Mouse (Mus musculus) erythroblast, embryonic 14.5 days (primary cell): ENCODE results near the gene Hoxb7. TPM values are rescaled to one million over a fixed set of nuclear protein-coding genes. Genes with fewer than 3 reads are reported as not detected.

Experiments used
- H3K27me3 ChIP-seq: 2 replicates; pipeline ENCODE4 v1.6.1; 2012; ENCODE audit warnings: inconsistent platforms; ENCODE audit not compliant: control insufficient read depth
- H3K36me3 ChIP-seq: 2 replicates; pipeline ENCODE4 v1.6.1; 2012; ENCODE audit warnings: mild to moderate bottlenecking, inconsistent platforms; ENCODE audit not compliant: control insufficient read depth
- H3K4me1 ChIP-seq: 2 replicates; pipeline ENCODE4 v1.6.1; 2012; ENCODE audit warnings: inconsistent platforms; ENCODE audit not compliant: control insufficient read depth
- H3K4me3 ChIP-seq: replicated peaks from 2 replicates; pipeline ENCODE3; 2012; ENCODE audit warnings: moderate library complexity, mild to moderate bottlenecking, inconsistent platforms
- H3K9me3 ChIP-seq: 2 replicates; pipeline ENCODE4 v1.6.1; 2012; ENCODE audit warnings: low read length, inconsistent platforms, mixed read lengths; ENCODE audit not compliant: control insufficient read depth
- GATA1 ChIP-seq: IDR thresholded peaks from 2 replicates; pipeline ENCODE4 v1.6.1; 2012; ENCODE audit warnings: low read length, inconsistent platforms, mixed read lengths
- TAL1 ChIP-seq: IDR thresholded peaks from 3 replicates; pipeline ENCODE4 v1.6.1; 2012; ENCODE audit warnings: low read length, inconsistent platforms, mixed read lengths
- polyA plus RNA-seq: library from polyadenylated mRNA; stranded (reverse); fragments of >175 nt; gene quantifications from 2 replicates; pipeline ENCODE4 v1.2.3, GENCODE M21; 2012

The Hoxb7 gene
- polyA plus RNA-seq, 1 experiment = not detected

- no peaks in the 10 kb centered on the region for H3K4me1 ChIP-seq
- no peak within 1 kb of the TSS for H3K4me3 ChIP-seq
- peaks cover 100% of the 10 kb centered on the region for H3K27me3 ChIP-seq
- no peaks in the 10 kb centered on the region for H3K9me3 ChIP-seq
- H3K36me3 ChIP-seq = no peaks in the 10 kb centered on the region
- TF ChIP-seq TAL1 = no peak
Observed at GRCm38 (mm10) chr11:96291681-96292564, 5.5 kb downstream of the Hoxb7 start, which contains the start of gene Hoxb6. TSS of gene Hoxb6 (plus strand) at chr11:96292476.

- H3K27me3 ChIP-seq = peaks cover 100% of the 10 kb centered on the region
- H3K9me3 ChIP-seq = no peaks in the 10 kb centered on the region
- no peaks in the 10 kb centered on the region for H3K4me1 ChIP-seq
- TF ChIP-seq GATA1 (no peak), TAL1 (no peak)
- no peak overlapping the region for H3K4me3 ChIP-seq
- no peaks in the 10 kb centered on the region for H3K36me3 ChIP-seq
Observed at GRCm38 (mm10) chr11:96292565-96293301, 6.3 kb downstream of the Hoxb7 start.

- Histone ChIP-seq H3K27me3 (peaks cover 100% of the 10 kb centered on the region), H3K9me3 (no peaks in the 10 kb centered on the region), H3K4me1 (no peaks in the 10 kb centered on the region), H3K4me3 (no peak overlapping the region), H3K36me3 (no peaks in the 10 kb centered on the region)
- TF ChIP-seq GATA1 = no peak
- TF ChIP-seq TAL1 = no peak
Observed at GRCm38 (mm10) chr11:96293302-96293921, 7.0 kb downstream of the Hoxb7 start.

GRCm38 (mm10) chr11:96294245-96295091 lies 8.0 kb downstream of the Hoxb7 start:
- H3K4me3 ChIP-seq = no peak overlapping the region
- no peak for TF ChIP-seq TAL1
- no peaks in the 10 kb centered on the region for H3K4me1 ChIP-seq

GRCm38 (mm10) chr11:96295092-96295835 lies 8.8 kb downstream of the Hoxb7 start:
- Histone ChIP-seq H3K9me3 (no peaks in the 10 kb centered on the region), H3K36me3 (no peaks in the 10 kb centered on the region), H3K27me3 (peaks cover 100% of the 10 kb centered on the region), H3K4me1 (no peaks in the 10 kb centered on the region), H3K4me3 (no peak overlapping the region)
- TF ChIP-seq GATA1 = no peak
- no peak for TF ChIP-seq TAL1

More at GRCm38 (mm10) chr11:96294245-96295091, 8.0 kb downstream of the Hoxb7 start:
- Histone ChIP-seq H3K27me3 (peaks cover 100% of the 10 kb centered on the region), H3K36me3 (no peaks in the 10 kb centered on the region), H3K9me3 (no peaks in the 10 kb centered on the region)

GRCm38 (mm10) chr11:96296997-96297396 lies 10.6 kb downstream of the Hoxb7 start:
- H3K4me1 ChIP-seq = no peaks in the 10 kb centered on the region
- no peaks in the 10 kb centered on the region for H3K36me3 ChIP-seq
- H3K27me3 ChIP-seq = peaks cover 100% of the 10 kb centered on the region

GRCm38 (mm10) chr11:96297428-96297827 lies 11.0 kb downstream of the Hoxb7 start:
- H3K9me3 ChIP-seq = no peaks in the 10 kb centered on the region
- no peaks in the 10 kb centered on the region for H3K4me1 ChIP-seq
- H3K4me3 ChIP-seq = no peak overlapping the region
- no peak for TF ChIP-seq GATA1
- H3K27me3 ChIP-seq = peaks cover 100% of the 10 kb centered on the region
- H3K36me3 ChIP-seq = no peaks in the 10 kb centered on the region

More at GRCm38 (mm10) chr11:96296997-96297396, 10.6 kb downstream of the Hoxb7 start:
- no peak for TF ChIP-seq GATA1
- no peak for TF ChIP-seq TAL1
- no peaks in the 10 kb centered on the region for H3K9me3 ChIP-seq
- no peak overlapping the region for H3K4me3 ChIP-seq

GRCm38 (mm10) chr11:96297968-96298635 lies 11.7 kb downstream of the Hoxb7 start:
- Histone ChIP-seq H3K4me1 (no peaks in the 10 kb centered on the region), H3K27me3 (peaks cover 100% of the 10 kb centered on the region)
- TF ChIP-seq TAL1 (no peak), GATA1 (no peak)

More at GRCm38 (mm10) chr11:96297968-96298635, 11.7 kb downstream of the Hoxb7 start:
- Histone ChIP-seq H3K36me3 (no peaks in the 10 kb centered on the region), H3K4me3 (no peak overlapping the region), H3K9me3 (no peaks in the 10 kb centered on the region)
